Mouse (Mus musculus) kidney, embryonic 16.5 days (tissue): ENCODE results near the gene Npy2r. TPM values are rescaled to one million over a fixed set of nuclear protein-coding genes. Genes with fewer than 3 reads are reported as not detected.

Experiments used
- polyA plus RNA-seq: library from polyadenylated mRNA; unstranded; fragments of >200 nt; fragmentation: Nextera tagmentation; extraction: Ambion mirVana; gene quantifications from 2 replicates; pipeline ENCODE4 v1.2.1, GENCODE M21; 2015

The Npy2r gene
- polyA plus RNA-seq, 1 experiment from 2014 or later, result 0.69 TPM

Other genes starting within 250 kb of the Npy2r start
- gene Map9, start 190.0 kb downstream of the Npy2r start, polyA plus RNA-seq, result 6.9 and 7.4 TPM in 2 replicates